Mouse (Mus musculus): Measurements from ENCODE around the gene Crispld2.

Crispld2 gene

GRCm38 (mm10) chr8:119992249-119992648 is at the start of gene Crispld2:
Crispld2 (plus strand) TSS chr8:119992438.
- peak; percentile 56 for DNase-seq

- DNase-seq, result no peak
These were observed 48.6 kb upstream of the Crispld2 start for GRCm38 (mm10) chr8:119943616-119944015.

GRCm38 (mm10) chr8:119944096-119944811 is 48.0 kb upstream of the Crispld2 start:
- DNase-seq, result peak; percentile 89

- DNase-seq, result no peak
These were observed 45.8 kb upstream of the Crispld2 start for GRCm38 (mm10) chr8:119946326-119946865.

- DNase-seq, result no peak
These were observed 44.6 kb upstream of the Crispld2 start for GRCm38 (mm10) chr8:119947653-119948052.

GRCm38 (mm10) chr8:119948340-119948739 is 43.9 kb upstream of the Crispld2 start:
- no peak for DNase-seq

GRCm38 (mm10) chr8:119952282-119952681 is 40.0 kb upstream of the Crispld2 start:
- no peak for DNase-seq

- no peak for DNase-seq
These were observed 39.5 kb upstream of the Crispld2 start for GRCm38 (mm10) chr8:119952747-119953146.

- DNase-seq, result no peak
These were observed 36.9 kb upstream of the Crispld2 start for GRCm38 (mm10) chr8:119955333-119955732.

- DNase-seq, result peak; percentile 69
These were observed 34.2 kb upstream of the Crispld2 start for GRCm38 (mm10) chr8:119958076-119958475.

- DNase-seq, result no peak
These were observed 31.6 kb upstream of the Crispld2 start for GRCm38 (mm10) chr8:119960531-119961104.

- no peak for DNase-seq
These were observed 27.4 kb upstream of the Crispld2 start for GRCm38 (mm10) chr8:119964859-119965258.

GRCm38 (mm10) chr8:119967435-119967834 is 24.8 kb upstream of the Crispld2 start:
- DNase-seq, result no peak

GRCm38 (mm10) chr8:119970169-119970568 is 22.1 kb upstream of the Crispld2 start:
- DNase-seq, result no peak

GRCm38 (mm10) chr8:119972558-119972957 is 19.7 kb upstream of the Crispld2 start:
- no peak for DNase-seq

GRCm38 (mm10) chr8:119978770-119979381 is 13.4 kb upstream of the Crispld2 start:
- no peak for DNase-seq

- DNase-seq, result no peak
These were observed 11.0 kb upstream of the Crispld2 start for GRCm38 (mm10) chr8:119981253-119981652.

- peak; percentile 58 for DNase-seq
These were observed 8.2 kb upstream of the Crispld2 start for GRCm38 (mm10) chr8:119984085-119984484.

- no peak for DNase-seq
These were observed 6.1 kb upstream of the Crispld2 start for GRCm38 (mm10) chr8:119986174-119986573.

GRCm38 (mm10) chr8:119988087-119988486 is 4.2 kb upstream of the Crispld2 start:
- peak; percentile 20 for DNase-seq

GRCm38 (mm10) chr8:119994114-119994513 is 1.9 kb downstream of the Crispld2 start:
- no peak for DNase-seq

- no peak for DNase-seq
These were observed 2.3 kb downstream of the Crispld2 start for GRCm38 (mm10) chr8:119994556-119994955.

- DNase-seq, result no peak
These were observed 5.0 kb downstream of the Crispld2 start for GRCm38 (mm10) chr8:119997266-119997665.

- no peak for DNase-seq
These were observed 8.2 kb downstream of the Crispld2 start for GRCm38 (mm10) chr8:120000461-120000860.

All from kidney, adult 9 months (tissue).